Mouse (Mus musculus): ENCODE measurements around the gene Dna2.

Gene Dna2

GRCm38 (mm10) chr10:62948551-62948950, 1.7 kb downstream of the Dna2 start:
- no peak for TF ChIP-seq GATA4 (IDR thresholded peaks at IDR 0.05; ENCODE audit: insufficient replicate concordance, low read length)

DNA sequence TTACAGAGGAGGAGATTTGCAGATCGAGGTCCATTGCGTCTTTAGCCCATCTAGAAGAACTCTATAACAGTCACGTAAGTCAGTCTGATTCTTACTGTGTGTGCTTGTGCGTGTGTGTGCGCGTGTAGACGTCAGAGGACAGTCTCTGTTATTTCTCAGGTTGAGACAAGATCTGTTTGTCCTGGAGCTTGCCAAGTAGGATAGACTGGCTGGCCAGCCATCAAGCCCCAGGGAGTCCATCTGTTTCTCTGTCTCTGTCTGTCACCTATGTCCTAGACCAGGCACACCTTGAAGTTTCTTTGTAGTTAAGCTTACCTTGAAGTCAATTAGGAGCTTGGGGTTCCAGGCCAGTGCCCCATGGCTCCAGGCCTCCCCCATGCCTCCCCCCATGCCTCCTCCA, 17.1 kb downstream of the Dna2 start:
- TF ChIP-seq GATA4 (IDR thresholded peaks at IDR 0.05; ENCODE audit: insufficient replicate concordance, low read length), result no peak

- TF ChIP-seq GATA4 (IDR thresholded peaks at IDR 0.05; ENCODE audit: insufficient replicate concordance, low read length), result no peak
Measured at GRCm38 (mm10) chr10:62965796-62966195, 19.0 kb downstream of the Dna2 start.

DNA sequence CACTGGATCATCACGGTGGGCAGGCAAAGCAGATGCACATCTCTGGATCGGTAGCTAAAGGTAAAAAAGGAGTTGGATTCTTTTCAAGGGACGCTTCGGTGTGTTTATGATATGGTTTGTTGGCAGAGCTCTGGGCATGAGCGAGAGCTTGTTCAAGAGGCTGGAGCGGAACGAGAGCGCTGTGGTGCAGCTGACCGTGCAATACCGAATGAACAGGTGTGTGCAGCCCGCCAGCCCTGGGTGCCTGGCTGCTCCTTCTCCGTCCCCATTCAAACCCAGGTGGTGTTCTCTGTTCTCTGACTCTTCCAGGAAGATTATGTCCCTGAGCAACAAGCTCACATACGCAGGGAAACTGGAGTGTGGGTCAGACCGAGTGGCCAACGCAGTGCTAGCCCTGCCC, 19.5 kb downstream of the Dna2 start:
- no peak for TF ChIP-seq GATA4 (IDR thresholded peaks at IDR 0.05; ENCODE audit: insufficient replicate concordance, low read length)

- no peak for TF ChIP-seq GATA4 (IDR thresholded peaks at IDR 0.05; ENCODE audit: insufficient replicate concordance, low read length)
Measured at GRCm38 (mm10) chr10:62971821-62972220, 25.0 kb downstream of the Dna2 start.

DNA sequence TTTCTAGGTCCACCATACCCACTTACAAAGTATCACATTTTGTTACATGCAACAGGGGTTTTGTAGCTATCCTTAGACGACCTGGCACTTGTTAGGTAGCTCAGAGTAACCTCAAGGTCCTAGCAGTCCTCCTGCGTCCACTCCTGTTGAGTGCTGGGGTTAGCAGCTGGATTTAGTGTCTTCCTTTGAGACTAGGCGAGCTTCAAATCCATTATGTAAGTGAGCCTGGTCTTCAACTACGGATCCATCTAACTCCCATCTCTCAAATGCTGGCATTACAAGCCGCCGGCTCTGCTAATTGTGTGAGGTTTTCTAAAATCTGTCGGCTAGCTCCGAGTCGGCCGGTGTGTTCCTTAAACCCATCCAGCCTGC, 32.8 kb downstream of the Dna2 start:
- TF ChIP-seq GATA4 (IDR thresholded peaks at IDR 0.05; ENCODE audit: insufficient replicate concordance, low read length), result no peak

DNA sequence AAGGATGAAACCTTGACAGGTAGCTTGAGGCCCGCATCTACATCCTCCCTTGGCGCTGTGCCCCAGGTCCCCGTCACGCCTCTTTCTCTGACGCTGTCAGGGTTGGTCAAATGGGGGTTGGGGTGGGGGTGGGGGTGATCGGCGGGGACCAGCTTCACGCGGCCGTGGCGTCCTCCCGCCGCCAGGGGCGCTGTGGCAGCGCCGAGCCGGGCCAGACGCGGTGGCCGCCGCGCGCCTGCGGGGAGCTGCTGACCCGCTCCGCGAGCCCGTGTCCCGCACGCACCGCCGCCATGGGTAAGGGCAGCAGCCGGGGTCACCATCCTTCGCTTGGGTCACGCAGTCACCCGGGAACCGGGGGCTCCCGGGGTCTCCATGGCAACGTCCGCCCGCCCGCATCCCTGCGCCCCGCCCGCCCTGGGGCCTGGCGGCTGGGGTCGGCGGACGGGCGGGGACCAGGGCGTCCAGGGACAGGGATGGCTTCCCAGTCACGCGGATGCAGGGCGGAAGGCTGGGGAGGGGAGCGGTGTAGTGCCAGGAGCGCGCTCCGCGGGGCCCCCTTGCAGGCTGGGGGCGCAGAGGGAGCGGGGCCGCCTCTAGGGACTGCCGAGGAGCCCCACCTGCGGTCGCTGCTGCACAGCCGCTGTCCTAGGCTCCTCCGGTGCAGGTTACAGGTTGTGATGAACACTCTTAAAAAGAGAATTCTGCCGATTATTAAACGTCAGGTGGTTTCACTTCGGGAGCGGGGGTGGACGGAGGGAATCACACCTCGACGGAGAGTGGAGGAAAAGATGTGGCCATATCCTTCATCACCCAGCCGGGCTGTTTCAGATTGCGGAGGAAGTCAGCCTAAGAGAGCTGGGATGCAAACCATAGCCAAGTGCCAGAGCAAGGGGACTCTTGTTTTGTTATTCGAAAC, 33.5 kb downstream of the Dna2 start, which contains the start of gene Rufy2:
Gene Rufy2, plus strand, starts transcription at position 185 of the 916 bp plus-strand sequence.
- no peak for TF ChIP-seq GATA4 (IDR thresholded peaks at IDR 0.05; ENCODE audit: insufficient replicate concordance, low read length)

- TF ChIP-seq GATA4 (IDR thresholded peaks at IDR 0.05; ENCODE audit: insufficient replicate concordance, low read length), result no peak
Measured at GRCm38 (mm10) chr10:62984072-62984471, 37.2 kb downstream of the Dna2 start.

DNA sequence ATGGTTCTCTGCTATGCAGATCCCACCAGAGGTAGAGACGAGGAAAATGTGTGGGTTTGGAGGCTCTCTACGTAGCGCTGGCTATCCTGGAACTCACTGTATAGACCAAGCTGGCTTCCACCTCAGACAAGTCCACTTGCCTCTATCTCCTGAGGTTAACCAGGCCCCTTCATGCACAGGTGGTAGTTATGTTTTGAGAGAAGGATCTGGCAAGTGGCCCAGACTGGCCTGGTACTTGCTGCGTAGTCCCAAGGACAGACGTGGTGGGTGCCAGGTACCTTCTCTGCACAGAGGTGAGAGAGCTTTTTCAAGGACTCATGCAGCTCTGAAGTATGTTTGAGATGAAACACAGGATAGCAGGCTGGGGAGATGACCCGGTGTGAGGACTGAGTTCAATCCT, 37.7 kb downstream of the Dna2 start:
- TF ChIP-seq GATA4 (IDR thresholded peaks at IDR 0.05; ENCODE audit: insufficient replicate concordance, low read length), result no peak

- TF ChIP-seq GATA4 (IDR thresholded peaks at IDR 0.05; ENCODE audit: insufficient replicate concordance, low read length), result no peak
Measured at GRCm38 (mm10) chr10:62987341-62987740, 40.5 kb downstream of the Dna2 start.

- no peak for TF ChIP-seq GATA4 (IDR thresholded peaks at IDR 0.05; ENCODE audit: insufficient replicate concordance, low read length)
Measured at GRCm38 (mm10) chr10:62990636-62991035, 43.8 kb downstream of the Dna2 start.

DNA sequence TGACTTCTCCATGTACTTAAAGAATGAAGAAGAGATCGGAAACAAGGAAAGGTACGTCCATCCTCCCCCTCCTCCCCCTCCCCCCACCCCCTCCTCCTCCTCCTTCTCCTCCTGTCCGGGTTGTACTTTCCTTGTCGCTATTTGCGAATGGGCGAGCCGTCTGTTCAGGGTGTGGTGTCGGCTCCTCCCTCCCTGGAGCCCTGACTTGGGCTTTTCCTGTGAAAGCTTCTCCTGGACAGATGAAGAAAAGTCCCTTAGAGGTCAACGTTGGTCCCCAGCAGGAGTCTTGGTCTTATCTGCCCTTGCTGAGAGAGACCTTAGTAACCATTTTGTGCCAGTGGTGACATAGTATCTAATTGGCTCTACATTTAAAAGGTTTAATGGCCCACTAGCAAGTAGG, 47.2 kb downstream of the Dna2 start:
- no peak for TF ChIP-seq GATA4 (IDR thresholded peaks at IDR 0.05; ENCODE audit: insufficient replicate concordance, low read length)

DNA sequence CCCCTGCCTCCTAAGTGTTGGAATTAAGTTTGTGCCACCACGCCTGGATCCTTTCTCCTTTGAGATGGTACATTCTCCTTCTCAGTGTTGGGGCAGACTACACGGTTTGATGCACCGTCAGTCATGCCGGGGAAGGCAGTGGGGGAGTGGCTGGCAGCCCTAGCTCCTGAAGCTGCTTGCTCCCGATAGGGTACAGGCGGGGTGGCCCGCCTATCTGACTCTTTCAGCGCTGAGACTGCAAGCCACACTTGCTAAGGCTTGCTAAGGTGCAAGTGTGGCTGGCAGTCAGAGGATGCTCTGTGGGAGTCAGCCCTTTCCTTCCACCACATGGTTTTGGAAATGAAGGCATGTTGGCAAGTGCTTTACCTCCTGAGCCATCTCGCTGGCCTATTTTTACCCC, 53.8 kb downstream of the Dna2 start:
- no peak for TF ChIP-seq GATA4 (IDR thresholded peaks at IDR 0.05; ENCODE audit: insufficient replicate concordance, low read length)

DNA sequence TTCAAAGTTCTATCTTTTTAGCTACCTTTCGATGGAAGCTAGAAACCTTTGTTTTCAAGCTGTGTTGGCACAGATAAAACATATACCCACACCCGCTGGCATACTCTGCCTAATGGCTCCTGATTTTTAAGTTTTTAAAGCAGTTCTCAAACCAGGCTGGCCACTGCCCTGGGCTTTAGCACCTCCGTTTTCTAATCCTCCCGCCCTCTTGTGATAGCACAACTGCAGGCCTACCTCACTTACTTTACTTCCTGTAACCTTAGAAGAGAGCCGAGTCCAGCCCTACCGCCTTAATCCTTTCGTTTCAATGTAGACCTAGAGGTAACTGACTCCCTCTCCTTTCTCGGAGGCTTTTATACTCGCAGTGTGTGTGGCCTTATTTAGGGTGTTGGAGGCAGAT, 56.4 kb downstream of the Dna2 start:
- TF ChIP-seq GATA4 (IDR thresholded peaks at IDR 0.05; ENCODE audit: insufficient replicate concordance, low read length), result no peak

- no peak for TF ChIP-seq GATA4 (IDR thresholded peaks at IDR 0.05; ENCODE audit: insufficient replicate concordance, low read length)
Measured at GRCm38 (mm10) chr10:63004556-63004955, 57.7 kb downstream of the Dna2 start.

DNA sequence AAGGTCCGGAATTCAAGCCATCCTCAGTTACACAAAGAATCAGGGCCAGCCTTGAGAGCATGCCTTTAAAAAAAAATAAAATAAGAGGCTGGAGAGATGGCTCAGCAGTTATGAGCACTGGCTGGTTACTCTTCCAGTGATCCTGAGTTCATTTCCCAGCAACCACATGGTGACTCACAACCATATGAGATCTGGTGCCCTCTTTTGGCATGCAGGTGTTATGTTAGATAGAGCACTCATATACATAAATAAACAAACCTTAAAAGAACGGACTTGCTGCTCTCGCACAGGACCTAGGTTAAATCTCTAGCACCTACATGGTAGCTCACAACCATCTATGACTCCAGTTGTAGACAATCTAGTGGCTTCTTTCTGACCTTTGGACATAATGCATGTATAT, 61.4 kb downstream of the Dna2 start:
- TF ChIP-seq GATA4 (IDR thresholded peaks at IDR 0.05; ENCODE audit: insufficient replicate concordance, low read length), result no peak

GRCm38 (mm10) chr10:63010268-63010667, 63.4 kb downstream of the Dna2 start:
- TF ChIP-seq GATA4 (IDR thresholded peaks at IDR 0.05; ENCODE audit: insufficient replicate concordance, low read length), result no peak

Data from liver, adult (tissue).